Mouse (Mus musculus) spleen, postnatal 14 days (tissue): ENCODE measurements around the gene Ece1.

Experiments
- DNase-seq, 2 experiments: peaks; one replicate each; pipeline ENCODE4 v3.0.0; 2021 to 2022; ENCODE audit warnings: low spot score in 2 of 2

The Ece1 gene

GRCm38 (mm10) chr4:137984212-137984611 lies 122.2 kb downstream of the Ece1 start:
- DNase-seq = no peak

GRCm38 (mm10) chr4:137984746-137985145 lies 122.7 kb downstream of the Ece1 start:
- DNase-seq = no peak

- no peak for DNase-seq
These were observed 127.4 kb downstream of the Ece1 start for GRCm38 (mm10) chr4:137989426-137989825.

GRCm38 (mm10) chr4:137990433-137990832 lies 128.4 kb downstream of the Ece1 start:
- no peak for DNase-seq

- DNase-seq = no peak
These were observed 129.2 kb downstream of the Ece1 start for GRCm38 (mm10) chr4:137991240-137991639.

GRCm38 (mm10) chr4:137992890-137993289 lies 130.9 kb downstream of the Ece1 start, which contains the start of gene Eif4g3:
Eif4g3 (plus strand) TSS chr4:137993022.
- no peak for DNase-seq

GRCm38 (mm10) chr4:137993291-137993758 lies 131.3 kb downstream of the Ece1 start:
- peak; percentile 97 to 99 for DNase-seq

- peak; percentile 21 to 45 for DNase-seq
These were observed 132.0 kb downstream of the Ece1 start for GRCm38 (mm10) chr4:137993821-137994561.

GRCm38 (mm10) chr4:137994562-137995336 lies 132.7 kb downstream of the Ece1 start:
- no peak for DNase-seq

GRCm38 (mm10) chr4:137995399-137995798 lies 133.4 kb downstream of the Ece1 start:
- DNase-seq = no peak

GRCm38 (mm10) chr4:137998232-137998631 lies 136.2 kb downstream of the Ece1 start:
- DNase-seq = no peak

GRCm38 (mm10) chr4:138000682-138001081 lies 138.6 kb downstream of the Ece1 start:
- no peak for DNase-seq

GRCm38 (mm10) chr4:138003909-138004610 lies 142.0 kb downstream of the Ece1 start:
- DNase-seq = no peak

- no peak for DNase-seq
These were observed 143.7 kb downstream of the Ece1 start for GRCm38 (mm10) chr4:138005781-138006180.

- DNase-seq = no peak
These were observed 145.0 kb downstream of the Ece1 start for GRCm38 (mm10) chr4:138006951-138007613.

GRCm38 (mm10) chr4:138008646-138009045 lies 146.6 kb downstream of the Ece1 start:
- DNase-seq = no peak

GRCm38 (mm10) chr4:138009786-138010502 lies 147.9 kb downstream of the Ece1 start:
- DNase-seq = no peak

- no peak for DNase-seq
These were observed 151.9 kb downstream of the Ece1 start for GRCm38 (mm10) chr4:138013723-138014479.
